Mouse (Mus musculus) hindbrain, embryonic 15.5 days (tissue): ENCODE results near the gene Trim44. TPM values are rescaled to one million over a fixed set of nuclear protein-coding genes. Genes with fewer than 3 reads are reported as not detected.

Experiments used
- ATAC-seq: fragments of 200-750 bp; cut with Nextera tagmentation; 2 replicates; pipeline ENCODE4 v1.8.0; 2017; ENCODE audit warnings: low read depth, moderate number of reproducible peaks, moderate TSS enrichment; ENCODE audit not compliant: low FRiP score
- H3K27ac ChIP-seq: fragments of 300-500 bp; sonication (generic); replicated peaks from 2 replicates; pipeline ENCODE4 v1.5.1; 2015; ENCODE audit warnings: mild to moderate bottlenecking, inconsistent platforms
- H3K27me3 ChIP-seq: fragments of 300-500 bp; sonication (generic); 2 replicates; pipeline ENCODE4 v1.6.1; 2015; ENCODE audit warnings: control low read depth, inconsistent platforms
- H3K36me3 ChIP-seq: fragments of 300-500 bp; sonication (generic); 2 replicates; pipeline ENCODE4 v1.6.1; 2015; ENCODE audit warnings: control low read depth, inconsistent platforms
- H3K4me1 ChIP-seq: fragments of 300-500 bp; sonication (generic); replicated peaks from 2 replicates; pipeline ENCODE4 v1.6.1; 2015; ENCODE audit warnings: control low read depth, inconsistent platforms
- H3K4me2 ChIP-seq: fragments of 300-500 bp; sonication (generic); 2 replicates; pipeline ENCODE4 v1.6.1; 2015; ENCODE audit warnings: moderate library complexity, mild to moderate bottlenecking, inconsistent platforms
- H3K4me3 ChIP-seq: fragments of 300-500 bp; sonication (generic); 2 replicates; pipeline ENCODE4 v1.5.1; 2015; ENCODE audit warnings: mild to moderate bottlenecking, inconsistent platforms
- H3K9ac ChIP-seq: fragments of 300-500 bp; sonication (generic); 2 replicates; pipeline ENCODE4 v1.6.1; 2015; ENCODE audit warnings: inconsistent platforms
- H3K9me3 ChIP-seq: fragments of 300-500 bp; sonication (generic); 2 replicates; pipeline ENCODE4 v1.6.1; 2016; ENCODE audit warnings: control low read depth, inconsistent platforms
- WGBS: fragments of 180-500 bp; shearing (Covaris S2); methylation state at CpG from one replicate; pipeline ENCODE4 v1.1.7; 2015; 5-methylcytosine and 5-hydroxymethylcytosine counted together
- polyA plus RNA-seq: library from polyadenylated mRNA; unstranded; fragments of >200 nt; fragmentation: Nextera tagmentation; extraction: Ambion mirVana; gene quantifications from 2 replicates; pipeline ENCODE4 v1.2.1, GENCODE M21; 2015

Gene Trim44
- polyA plus RNA-seq, 1 experiment from 2014 or later, result 63.5 TPM

- H3K4me2 ChIP-seq, result no peak overlapping the region
- H3K27ac ChIP-seq, result no peak overlapping the region
- ATAC-seq, result no peak
- H3K4me1 ChIP-seq, result no peaks in the 10 kb centered on the region
- no peak overlapping the region for H3K9ac ChIP-seq
- H3K36me3 ChIP-seq, result peaks cover 10% of the 10 kb centered on the region
- no peak overlapping the region for H3K4me3 ChIP-seq
- 59% methylated on average over 1 of the region's 1 CpGs for WGBS
- H3K9me3 ChIP-seq, result no peaks in the 10 kb centered on the region
- no peaks in the 10 kb centered on the region for H3K27me3 ChIP-seq
Measured at GRCm38 (mm10) chr2:102354076-102354475, 53.6 kb downstream of the Trim44 start.

GRCm38 (mm10) chr2:102341429-102341828 is 66.2 kb downstream of the Trim44 start:
- Histone ChIP-seq H3K4me1 (peaks cover 13% of the 10 kb centered on the region), H3K9me3 (no peaks in the 10 kb centered on the region), H3K4me2 (no peak overlapping the region), H3K36me3 (no peaks in the 10 kb centered on the region), H3K4me3 (no peak overlapping the region), H3K27ac (no peak overlapping the region), H3K27me3 (no peaks in the 10 kb centered on the region), H3K9ac (no peak overlapping the region)
- ATAC-seq, result no peak
- WGBS, result 78% methylated on average over 2 of the region's 2 CpGs

GRCm38 (mm10) chr2:102336816-102337215 is 70.8 kb downstream of the Trim44 start:
- no peaks in the 10 kb centered on the region for H3K36me3 ChIP-seq
- H3K27me3 ChIP-seq, result no peaks in the 10 kb centered on the region
- no peak overlapping the region for H3K4me3 ChIP-seq
- peak; percentile 59; the same call in 1 of the 2 replicates for ATAC-seq
- 29% methylated on average over 1 of the region's 1 CpGs for WGBS
- H3K9ac ChIP-seq, result no peak overlapping the region
- H3K4me2 ChIP-seq, result no peak overlapping the region
- peak overlapping the region; percentile 25; the same call in 1 of the 2 replicates for H3K27ac ChIP-seq
- peaks cover 15% of the 10 kb centered on the region for H3K4me1 ChIP-seq
- H3K9me3 ChIP-seq, result no peaks in the 10 kb centered on the region

GRCm38 (mm10) chr2:102331932-102332331 is 75.7 kb downstream of the Trim44 start:
- ATAC-seq, result no peak
- Histone ChIP-seq H3K9me3 (no peaks in the 10 kb centered on the region), H3K27me3 (no peaks in the 10 kb centered on the region), H3K4me1 (peaks cover 7% of the 10 kb centered on the region), H3K4me3 (no peak overlapping the region), H3K9ac (no peak overlapping the region), H3K27ac (no peak overlapping the region), H3K4me2 (no peak overlapping the region), H3K36me3 (no peaks in the 10 kb centered on the region)
- WGBS, result 81% methylated on average over 2 of the region's 2 CpGs

- Histone ChIP-seq H3K27ac (no peak overlapping the region), H3K4me1 (no peaks in the 10 kb centered on the region), H3K9ac (no peak overlapping the region), H3K36me3 (no peaks in the 10 kb centered on the region), H3K4me3 (no peak overlapping the region), H3K9me3 (no peaks in the 10 kb centered on the region), H3K27me3 (no peaks in the 10 kb centered on the region), H3K4me2 (no peak overlapping the region)
- WGBS, result 59% methylated on average over 3 of the region's 3 CpGs
- ATAC-seq, result no peak
Measured at GRCm38 (mm10) chr2:102331092-102331491, 76.5 kb downstream of the Trim44 start.

- H3K4me3 ChIP-seq, result no peak overlapping the region
- H3K4me2 ChIP-seq, result no peak overlapping the region
- ATAC-seq, result no peak
- WGBS, result 91% methylated on average over 2 of the region's 2 CpGs
- H3K27ac ChIP-seq, result no peak overlapping the region
- H3K9me3 ChIP-seq, result no peaks in the 10 kb centered on the region
- H3K4me1 ChIP-seq, result peaks cover 5% of the 10 kb centered on the region; the same call in 1 of the 2 replicates
- no peak overlapping the region for H3K9ac ChIP-seq
- no peaks in the 10 kb centered on the region for H3K27me3 ChIP-seq
- no peaks in the 10 kb centered on the region for H3K36me3 ChIP-seq
Measured at GRCm38 (mm10) chr2:102325921-102326320, 81.7 kb downstream of the Trim44 start.

- no peak overlapping the region for H3K27ac ChIP-seq
- H3K27me3 ChIP-seq, result no peaks in the 10 kb centered on the region
- no peaks in the 10 kb centered on the region for H3K9me3 ChIP-seq
- H3K4me3 ChIP-seq, result no peak overlapping the region
- H3K4me1 ChIP-seq, result peaks cover 10% of the 10 kb centered on the region; the same call in 1 of the 2 replicates
- H3K4me2 ChIP-seq, result no peak overlapping the region
- no peak for ATAC-seq
- H3K9ac ChIP-seq, result no peak overlapping the region
- no peaks in the 10 kb centered on the region for H3K36me3 ChIP-seq
Measured at GRCm38 (mm10) chr2:102324336-102324735, 83.3 kb downstream of the Trim44 start.

GRCm38 (mm10) chr2:102316540-102316939 is 91.1 kb downstream of the Trim44 start:
- H3K27ac ChIP-seq, result no peak overlapping the region
- H3K4me3 ChIP-seq, result no peak overlapping the region
- no peak for ATAC-seq
- H3K9me3 ChIP-seq, result no peaks in the 10 kb centered on the region
- no peak overlapping the region for H3K4me2 ChIP-seq
- WGBS, result 76% methylated on average over 3 of the region's 3 CpGs
- H3K4me1 ChIP-seq, result 0 out of 2 replicates have a peak, but pooled peaks cover 6% of the 10 kb centered on the region
- H3K27me3 ChIP-seq, result no peaks in the 10 kb centered on the region
- H3K9ac ChIP-seq, result no peak overlapping the region
- H3K36me3 ChIP-seq, result no peaks in the 10 kb centered on the region

GRCm38 (mm10) chr2:102315153-102315552 is 92.5 kb downstream of the Trim44 start:
- Histone ChIP-seq H3K9ac (no peak overlapping the region), H3K9me3 (no peaks in the 10 kb centered on the region), H3K4me1 (no peaks in the 10 kb centered on the region), H3K36me3 (no peaks in the 10 kb centered on the region), H3K4me2 (no peak overlapping the region), H3K27ac (no peak overlapping the region), H3K27me3 (no peaks in the 10 kb centered on the region), H3K4me3 (no peak overlapping the region)
- 91% methylated on average over 4 of the region's 4 CpGs for WGBS
- ATAC-seq, result no peak

- Histone ChIP-seq H3K9ac (no peak overlapping the region), H3K27ac (no peak overlapping the region), H3K36me3 (no peaks in the 10 kb centered on the region), H3K9me3 (no peaks in the 10 kb centered on the region), H3K27me3 (no peaks in the 10 kb centered on the region), H3K4me1 (no peaks in the 10 kb centered on the region), H3K4me2 (no peak overlapping the region), H3K4me3 (no peak overlapping the region)
- no peak for ATAC-seq
- WGBS, result 50% methylated on average over 1 of the region's 1 CpGs
Measured at GRCm38 (mm10) chr2:102314610-102315009, 93.0 kb downstream of the Trim44 start.

- no peaks in the 10 kb centered on the region for H3K4me1 ChIP-seq
- no peaks in the 10 kb centered on the region for H3K36me3 ChIP-seq
- ATAC-seq, result no peak
- 97% methylated on average over 2 of the region's 2 CpGs for WGBS
- no peak overlapping the region for H3K4me3 ChIP-seq
- H3K27me3 ChIP-seq, result no peaks in the 10 kb centered on the region
- no peak overlapping the region for H3K4me2 ChIP-seq
- no peak overlapping the region for H3K27ac ChIP-seq
- no peak overlapping the region for H3K9ac ChIP-seq
- no peaks in the 10 kb centered on the region for H3K9me3 ChIP-seq
Measured at GRCm38 (mm10) chr2:102314068-102314467, 93.6 kb downstream of the Trim44 start.

- no peak overlapping the region for H3K4me3 ChIP-seq
- H3K9ac ChIP-seq, result no peak overlapping the region
- H3K27me3 ChIP-seq, result no peaks in the 10 kb centered on the region
- H3K36me3 ChIP-seq, result no peaks in the 10 kb centered on the region
- H3K9me3 ChIP-seq, result no peaks in the 10 kb centered on the region
- no peaks in the 10 kb centered on the region for H3K4me1 ChIP-seq
- no peak for ATAC-seq
- 98% methylated on average over 1 of the region's 1 CpGs for WGBS
- H3K4me2 ChIP-seq, result no peak overlapping the region
- no peak overlapping the region for H3K27ac ChIP-seq
Measured at GRCm38 (mm10) chr2:102312903-102313302, 94.7 kb downstream of the Trim44 start.

GRCm38 (mm10) chr2:102303274-102303673 is 104.4 kb downstream of the Trim44 start:
- H3K4me3 ChIP-seq, result no peak overlapping the region
- H3K27me3 ChIP-seq, result no peaks in the 10 kb centered on the region
- H3K9ac ChIP-seq, result no peak overlapping the region
- 0 out of 2 replicates have a peak, but pooled peaks cover 6% of the 10 kb centered on the region for H3K36me3 ChIP-seq
- 77% methylated on average over 2 of the region's 2 CpGs for WGBS
- H3K9me3 ChIP-seq, result no peaks in the 10 kb centered on the region
- 0 out of 2 replicates have a peak, but pooled peaks cover 4% of the 10 kb centered on the region for H3K4me1 ChIP-seq
- no peak overlapping the region for H3K27ac ChIP-seq
- no peak overlapping the region for H3K4me2 ChIP-seq
- ATAC-seq, result no peak
